Mouse (Mus musculus): ENCODE data around the gene Immp2l.

DNA sequence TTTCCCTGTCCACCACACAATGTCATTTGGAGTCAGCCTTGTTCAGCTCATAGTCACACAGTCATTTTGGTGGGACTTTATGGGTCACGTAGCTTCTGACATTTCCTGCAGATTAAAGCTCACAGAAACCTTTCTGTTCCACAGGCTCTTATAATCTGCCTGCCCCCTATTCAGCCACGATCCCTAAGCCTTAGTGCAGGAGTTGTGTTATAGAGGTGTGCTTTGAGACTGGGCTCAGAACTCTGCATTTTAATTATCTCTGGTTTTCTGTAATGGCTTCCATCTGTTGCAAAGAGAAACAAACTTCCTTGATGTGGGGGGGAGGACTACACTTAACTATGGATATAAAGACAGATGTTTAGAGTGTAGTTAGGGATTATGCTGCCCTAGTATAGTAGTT, 234.0 kb downstream of the Immp2l start:
- TF ChIP-seq CTCF (IDR thresholded peaks at IDR 0.05) (no peak), POLR2A (IDR thresholded peaks at IDR 0.05; ENCODE audit: insufficient read depth, low read depth, low read length) (no peak), EP300 (IDR thresholded peaks at IDR 0.05; ENCODE audit: insufficient read depth, low read depth, low read length) (no peak)

Measured in heart, adult 2 months (tissue).